Mouse (Mus musculus): ENCODE measurements around the gene Olfr1152. TPM values are rescaled to one million over a fixed set of nuclear protein-coding genes. Genes with fewer than 3 reads are reported as not detected.

The Olfr1152 gene
- polyA plus RNA-seq (2012), result not detected in 2 replicates

GRCm38 (mm10) chr2:87866192-87866591, at the start of gene Olfr1152:
TSS of gene Olfr1152 (plus strand) at chr2:87866492.
- H3K4me1 ChIP-seq (ENCODE audit: control insufficient read depth), result no peaks in the 10 kb centered on the region
- H3K27me3 ChIP-seq (ENCODE audit: control insufficient read depth), result no peaks in the 10 kb centered on the region
- TF ChIP-seq TAL1 (IDR thresholded peaks at IDR 0.05; ENCODE audit: low read length), result no peak
- TF ChIP-seq GATA1 (IDR thresholded peaks at IDR 0.05; ENCODE audit: low read length), result no peak
- no peaks in the 10 kb centered on the region; the same call in 1 of the 2 replicates for H3K9me3 ChIP-seq (ENCODE audit: control insufficient read depth, low read length)
- no peaks in the 10 kb centered on the region for H3K36me3 ChIP-seq (ENCODE audit: control insufficient read depth)
- H3K4me3 ChIP-seq (replicated peaks), result no peak within 1 kb of the TSS

- Histone ChIP-seq H3K36me3 (ENCODE audit: control insufficient read depth) (no peaks in the 10 kb centered on the region), H3K27me3 (ENCODE audit: control insufficient read depth) (no peaks in the 10 kb centered on the region), H3K9me3 (ENCODE audit: control insufficient read depth, low read length) (no peaks in the 10 kb centered on the region), H3K4me3 (replicated peaks) (no peak within 1 kb of the TSS), H3K4me1 (ENCODE audit: control insufficient read depth) (no peaks in the 10 kb centered on the region)
- TF ChIP-seq GATA1 (IDR thresholded peaks at IDR 0.05; ENCODE audit: low read length) (no peak), TAL1 (IDR thresholded peaks at IDR 0.05; ENCODE audit: low read length) (no peak)
Measured at GRCm38 (mm10) chr2:87830233-87830632, 36.1 kb upstream of the Olfr1152 start, which contains the start of gene Olfr1148. TSS of gene Olfr1148 (plus strand) at chr2:87830533.

GRCm38 (mm10) chr2:87843693-87844092, 22.6 kb upstream of the Olfr1152 start, which contains the start of gene Olfr1150-ps1:
TSS of gene Olfr1150-ps1 (plus strand) at chr2:87843993.
- H3K4me3 ChIP-seq (replicated peaks), result no peak within 1 kb of the TSS
- TF ChIP-seq GATA1 (IDR thresholded peaks at IDR 0.05; ENCODE audit: low read length), result no peak
- no peak for TF ChIP-seq TAL1 (IDR thresholded peaks at IDR 0.05; ENCODE audit: low read length)

GRCm38 (mm10) chr2:87855562-87855961, 10.7 kb upstream of the Olfr1152 start, which contains the start of gene Olfr1151:
TSS of gene Olfr1151 (plus strand) at chr2:87855862.
- Histone ChIP-seq H3K27me3 (ENCODE audit: control insufficient read depth) (no peaks in the 10 kb centered on the region), H3K4me3 (replicated peaks) (no peak within 1 kb of the TSS), H3K4me1 (ENCODE audit: control insufficient read depth) (no peaks in the 10 kb centered on the region), H3K9me3 (ENCODE audit: control insufficient read depth, low read length) (no peaks in the 10 kb centered on the region; the same call in 1 of the 2 replicates), H3K36me3 (ENCODE audit: control insufficient read depth) (no peaks in the 10 kb centered on the region)
- no peak for TF ChIP-seq TAL1 (IDR thresholded peaks at IDR 0.05; ENCODE audit: low read length)
- no peak for TF ChIP-seq GATA1 (IDR thresholded peaks at IDR 0.05; ENCODE audit: low read length)

More at GRCm38 (mm10) chr2:87843693-87844092, 22.6 kb upstream of the Olfr1152 start, which contains the start of gene Olfr1150-ps1:
- H3K4me1 ChIP-seq (ENCODE audit: control insufficient read depth), result no peaks in the 10 kb centered on the region
- H3K27me3 ChIP-seq (ENCODE audit: control insufficient read depth), result no peaks in the 10 kb centered on the region
- H3K36me3 ChIP-seq (ENCODE audit: control insufficient read depth), result no peaks in the 10 kb centered on the region
- no peaks in the 10 kb centered on the region for H3K9me3 ChIP-seq (ENCODE audit: control insufficient read depth, low read length)

- TF ChIP-seq GATA1 (IDR thresholded peaks at IDR 0.05; ENCODE audit: low read length) (no peak), TAL1 (IDR thresholded peaks at IDR 0.05; ENCODE audit: low read length) (no peak)
- Histone ChIP-seq H3K9me3 (ENCODE audit: control insufficient read depth, low read length) (no peaks in the 10 kb centered on the region; the same call in 1 of the 2 replicates), H3K4me3 (replicated peaks) (no peak within 1 kb of the TSS), H3K4me1 (ENCODE audit: control insufficient read depth) (no peaks in the 10 kb centered on the region), H3K36me3 (ENCODE audit: control insufficient read depth) (no peaks in the 10 kb centered on the region), H3K27me3 (ENCODE audit: control insufficient read depth) (no peaks in the 10 kb centered on the region)
Measured at GRCm38 (mm10) chr2:87894662-87895061, 28.4 kb downstream of the Olfr1152 start, which contains the start of gene Olfr1153. TSS of gene Olfr1153 (plus strand) at chr2:87894962.

- Histone ChIP-seq H3K27me3 (ENCODE audit: control insufficient read depth) (no peaks in the 10 kb centered on the region), H3K4me3 (replicated peaks) (no peak within 1 kb of the TSS), H3K36me3 (ENCODE audit: control insufficient read depth) (no peaks in the 10 kb centered on the region), H3K4me1 (ENCODE audit: control insufficient read depth) (no peaks in the 10 kb centered on the region), H3K9me3 (ENCODE audit: control insufficient read depth, low read length) (no peaks in the 10 kb centered on the region)
- TF ChIP-seq TAL1 (IDR thresholded peaks at IDR 0.05; ENCODE audit: low read length), result no peak
- TF ChIP-seq GATA1 (IDR thresholded peaks at IDR 0.05; ENCODE audit: low read length), result no peak
Measured at GRCm38 (mm10) chr2:87905066-87905465, 38.8 kb downstream of the Olfr1152 start, which contains the start of gene Olfr1154. TSS of gene Olfr1154 (minus strand) at chr2:87905166.

Other genes with a start within 250 kb of the Olfr1152 start
- not detected in 2 replicates for gene Olfr1131, start 239.4 kb upstream of the Olfr1152 start, polyA plus RNA-seq (2012)
- gene Olfr1132, start 229.0 kb upstream of the Olfr1152 start, polyA plus RNA-seq (2012), result not detected in 2 replicates
- not detected in 2 replicates for gene Olfr1133, start 219.1 kb upstream of the Olfr1152 start, polyA plus RNA-seq (2012)
- gene Olfr1134, start 208.0 kb upstream of the Olfr1152 start, polyA plus RNA-seq (2012), result not detected in 2 replicates
- not detected in 2 replicates for gene Olfr1135, start 192.8 kb upstream of the Olfr1152 start, polyA plus RNA-seq (2012)
- not detected in 2 replicates for gene Olfr1136, start 172.5 kb upstream of the Olfr1152 start, polyA plus RNA-seq (2012)
- not detected in 2 replicates for gene Olfr1137, start 153.3 kb upstream of the Olfr1152 start, polyA plus RNA-seq (2012)
- gene Olfr1138, start 126.5 kb upstream of the Olfr1152 start, polyA plus RNA-seq (2012), result not detected in 2 replicates
- gene Olfr1140, start 122.7 kb upstream of the Olfr1152 start, polyA plus RNA-seq (2012), result not detected in 2 replicates
- not detected in 2 replicates for gene Olfr1141, start 112.5 kb upstream of the Olfr1152 start, polyA plus RNA-seq (2012)
- not detected in 2 replicates for gene Olfr152, start 87.0 kb upstream of the Olfr1152 start, polyA plus RNA-seq (2012)
- gene Olfr1143, start 65.9 kb upstream of the Olfr1152 start, polyA plus RNA-seq (2012), result not detected in 2 replicates
- not detected in 2 replicates for gene Olfr1145, start 56.7 kb upstream of the Olfr1152 start, polyA plus RNA-seq (2012)
- not detected in 2 replicates for gene Olfr1148, start 36.0 kb upstream of the Olfr1152 start, polyA plus RNA-seq (2012)
- not detected in 2 replicates for gene Olfr1150-ps1, start 22.5 kb upstream of the Olfr1152 start, polyA plus RNA-seq (2012)
- gene Olfr1151, start 10.6 kb upstream of the Olfr1152 start, polyA plus RNA-seq (2012), result 0.02 TPM in 1 of 2 replicates, not detected in the other
- gene Olfr1153, start 28.5 kb downstream of the Olfr1152 start, polyA plus RNA-seq (2012), result not detected in 2 replicates
- gene Olfr1154, start 38.7 kb downstream of the Olfr1152 start, polyA plus RNA-seq (2012), result 0.06 TPM in 1 of 2 replicates, not detected in the other
- gene Olfr1155, start 78.6 kb downstream of the Olfr1152 start, polyA plus RNA-seq (2012), result not detected in 2 replicates
- not detected in 2 replicates for gene Olfr1156, start 86.6 kb downstream of the Olfr1152 start, polyA plus RNA-seq (2012)
- not detected in 2 replicates for gene Olfr1157, start 101.8 kb downstream of the Olfr1152 start, polyA plus RNA-seq (2012)
- gene Olfr74, start 108.2 kb downstream of the Olfr1152 start, polyA plus RNA-seq (2012), result not detected in 2 replicates
- not detected in 2 replicates for gene Olfr1158, start 123.6 kb downstream of the Olfr1152 start, polyA plus RNA-seq (2012)
- not detected in 2 replicates for gene Olfr1160, start 141.8 kb downstream of the Olfr1152 start, polyA plus RNA-seq (2012)
- gene Olfr1161, start 156.3 kb downstream of the Olfr1152 start, polyA plus RNA-seq (2012), result not detected in 2 replicates
- gene Olfr73, start 171.2 kb downstream of the Olfr1152 start, polyA plus RNA-seq (2012), result not detected in 2 replicates
- not detected in 2 replicates for gene Olfr1162, start 184.6 kb downstream of the Olfr1152 start, polyA plus RNA-seq (2012)
- not detected in 2 replicates for gene Olfr1163, start 205.3 kb downstream of the Olfr1152 start, polyA plus RNA-seq (2012)
- not detected in 2 replicates for gene Olfr1164, start 227.5 kb downstream of the Olfr1152 start, polyA plus RNA-seq (2012)